Mouse (Mus musculus) neutrophil, adult 5-6 weeks (primary cell): ENCODE results near the gene Camk1d. TPM values are rescaled to one million over a fixed set of nuclear protein-coding genes. Genes with fewer than 3 reads are reported as not detected.

Experiments used
- ATAC-seq: fragments of 151-379, 151-347 bp; 2 replicates; pipeline ENCODE4 v1.8.0; 2017; ENCODE audit warnings: mild to moderate bottlenecking, moderate TSS enrichment; ENCODE audit not compliant: insufficient number of reproducible peaks, poor library complexity, low FRiP score, severe bottlenecking; ENCODE audit errors: extremely low read depth
- total RNA-seq: library from RNA; stranded (forward); fragments of 200-1000 nt; gene quantifications from 2 replicates; pipeline ENCODE4 v1.2.3, GENCODE M21; 2017

Gene Camk1d
- 35.4 and 41.3 TPM in 2 replicates for total RNA-seq

- ATAC-seq, result peak; percentile 65
Observed at GRCm38 (mm10) chr2:5714211-5715053, at the start of gene Camk1d. Camk1d (minus strand) TSS chr2:5714515.

GRCm38 (mm10) chr2:5762031-5762430, 47.7 kb upstream of the Camk1d start:
- no peak for ATAC-seq

GRCm38 (mm10) chr2:5760479-5761008, 46.2 kb upstream of the Camk1d start:
- ATAC-seq, result no peak

GRCm38 (mm10) chr2:5758569-5758968, 44.3 kb upstream of the Camk1d start:
- ATAC-seq, result no peak

- no peak for ATAC-seq
Observed at GRCm38 (mm10) chr2:5750872-5751271, 36.6 kb upstream of the Camk1d start.

- no peak for ATAC-seq
Observed at GRCm38 (mm10) chr2:5749210-5749609, 34.9 kb upstream of the Camk1d start.

- ATAC-seq, result no peak
Observed at GRCm38 (mm10) chr2:5747545-5748043, 33.3 kb upstream of the Camk1d start.

- ATAC-seq, result no peak
Observed at GRCm38 (mm10) chr2:5746529-5746928, 32.2 kb upstream of the Camk1d start.

- no peak for ATAC-seq
Observed at GRCm38 (mm10) chr2:5743886-5744285, 29.6 kb upstream of the Camk1d start.

GRCm38 (mm10) chr2:5740913-5741312, 26.6 kb upstream of the Camk1d start:
- no peak for ATAC-seq

- no peak for ATAC-seq
Observed at GRCm38 (mm10) chr2:5735881-5736280, 21.6 kb upstream of the Camk1d start.

- ATAC-seq, result no peak
Observed at GRCm38 (mm10) chr2:5733300-5734085, 19.2 kb upstream of the Camk1d start.

- no peak for ATAC-seq
Observed at GRCm38 (mm10) chr2:5732047-5732446, 17.7 kb upstream of the Camk1d start.

GRCm38 (mm10) chr2:5730364-5730792, 16.1 kb upstream of the Camk1d start:
- no peak for ATAC-seq

GRCm38 (mm10) chr2:5729931-5730330, 15.6 kb upstream of the Camk1d start:
- ATAC-seq, result no peak

GRCm38 (mm10) chr2:5725028-5725701, 10.8 kb upstream of the Camk1d start:
- ATAC-seq, result no peak

- no peak for ATAC-seq
Observed at GRCm38 (mm10) chr2:5717675-5718074, 3.4 kb upstream of the Camk1d start.

- no peak for ATAC-seq
Observed at GRCm38 (mm10) chr2:5715544-5715943, 1.2 kb upstream of the Camk1d start.

GRCm38 (mm10) chr2:5715054-5715410, 717 bp upstream of the Camk1d start:
- ATAC-seq, result no peak
